Comparison of ENCODE assay signal across 8 mouse cellular contexts in the genomic region with DNA sequence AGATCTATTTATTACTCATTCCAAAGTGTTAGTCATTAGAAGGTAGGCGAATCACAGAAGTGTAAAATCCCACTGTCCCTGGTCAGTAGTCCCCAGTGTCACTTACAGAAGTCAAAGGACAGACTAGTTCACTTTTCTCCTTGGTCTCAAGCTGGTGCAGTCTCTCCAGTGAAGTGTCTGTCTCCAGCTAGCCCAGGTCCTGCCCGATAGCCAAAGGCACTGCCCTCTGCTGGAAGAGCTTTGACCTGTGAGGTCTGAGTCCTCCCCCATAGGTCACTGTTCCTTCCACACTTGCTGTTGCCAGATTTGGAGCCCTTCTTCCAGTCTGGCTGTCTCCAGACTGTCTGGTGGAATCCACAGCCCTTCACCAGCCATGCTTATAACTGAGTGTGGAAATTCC. TPM values are rescaled to one million over a fixed set of nuclear protein-coding genes. Genes with fewer than 3 reads are reported as not detected.
A peak's percentile ranks its signal among the peaks of the same experiment; 100 is the strongest.
DNase-seq lines count a peak whose midpoint lies in the region; ATAC-seq and TF ChIP-seq lines count a peak whose summit lies in the region.

No protein-coding gene starts in this region.

- no peak overlapping the region for H3K4me3 ChIP-seq in thymus, adult 2 months (ENCODE audit: control insufficient read depth, insufficient read depth, low read length)

- no peaks in the 10 kb centered on the region for H3K27me3 ChIP-seq in thymus, adult 2 months (ENCODE audit: control insufficient read depth, insufficient read depth, low read length)

- H3K4me1 ChIP-seq in thymus, adult 2 months (replicated peaks; ENCODE audit: control insufficient read depth, insufficient read depth, low read length), result no peaks in the 10 kb centered on the region

- DNase-seq in 3134 (ENCODE audit: extremely low read depth, insufficient read length, low spot score) (peak; percentile 39), 416B (ENCODE audit: low read depth) (peak; percentile 83)
- peak; percentile 29 for DNase-seq in c-Kit-positive CD71-positive TER-119-negative erythroid progenitor cells, embryonic 14.5 days (ENCODE audit: low read depth)
- peak; percentile 46 for DNase-seq in gastrocnemius, postnatal 14 days
- DNase-seq in kidney, postnatal 10 days, result peak; percentile 61
- peak; percentile 17 for DNase-seq in thymus, adult 2 months

- intact Hi-C loops in gastrocnemius, postnatal 14 days (cut with DNase I; ENCODE audit: low total_unique reads), result no loop called here

- TF ChIP-seq POLR2A in thymus, adult 2 months (IDR thresholded peaks at IDR 0.05; ENCODE audit: control insufficient read depth, extremely low read depth, insufficient read depth, low read length, poor library complexity), result no peak

- WGBS in thymus, adult 2 months, result 48% methylated on average over 2 of the region's 2 CpGs

- TF ChIP-seq CTCF in thymus, adult 2 months (IDR thresholded peaks at IDR 0.05; ENCODE audit: borderline replicate concordance, control insufficient read depth, extremely low read depth, insufficient read depth, low read length, poor library complexity), result no peak

- no peaks in the 10 kb centered on the region; the same call in 1 of the 2 replicates for H3K36me3 ChIP-seq in thymus, adult 2 months (ENCODE audit: control insufficient read depth, insufficient read depth, low read length)

- no peak overlapping the region for H3K27ac ChIP-seq in thymus, adult 2 months (ENCODE audit: control insufficient read depth, insufficient read depth, low read length)

- ATAC-seq in megakaryocyte, adult 5-6 weeks (ENCODE audit: poor library complexity, severe bottlenecking), result peak; percentile 69
- no peak for ATAC-seq in frontal cortex, adult (ENCODE audit: low TSS enrichment)

RNA-seq across cellular contexts. Expression of a gene that starts 2.1 kb away (rescaled TPM):
- 10 to 100 TPM; 25.3 to 28.1 TPM for total RNA-seq in gastrocnemius, postnatal 14 days (2021)
- 56.3 and 56.4 TPM in 2 replicates for total RNA-seq in megakaryocyte, adult 5-6 weeks (2015)
- total RNA-seq in megakaryocyte, adult 5-6 weeks (2017), result 45.0 and 47.0 TPM in 2 replicates
- 6.2 and 7.3 TPM in 2 replicates for polyA plus RNA-seq in thymus, adult 2 months (2012; rRNA removed)

Comparison
In these comparisons a context has a peak if more than half of its experiments do, and no peak if none do; other contexts are left out.
1. DNase-seq: peak in every context shown above with its lines; median percentile 83 in 416B; 61 in kidney, postnatal 10 days; 46 in gastrocnemius, postnatal 14 days; 39 in 3134; 29 in c-Kit-positive CD71-positive TER-119-negative erythroid progenitor cells, embryonic 14.5 days; 17 in thymus, adult 2 months.